In the genomic region with DNA sequence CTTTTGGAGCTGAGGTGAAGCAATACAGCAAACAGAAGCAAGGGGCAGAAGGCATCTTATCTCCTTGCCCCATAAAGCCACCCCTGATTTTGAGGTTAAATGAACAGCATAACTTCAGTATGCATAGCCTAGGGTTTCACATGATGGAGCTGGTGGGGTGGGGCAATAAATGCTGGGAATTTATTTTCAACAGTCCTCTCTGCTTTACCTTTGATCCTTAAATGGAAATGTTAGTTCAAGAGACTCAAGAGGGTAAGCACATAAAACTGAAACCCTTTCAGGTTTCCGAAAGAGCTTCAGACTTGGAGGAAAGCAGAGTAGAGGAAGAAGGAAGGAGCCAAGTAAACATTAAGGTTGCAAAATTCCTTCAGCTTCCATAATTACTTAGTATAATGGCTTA, we compare ENCODE assay signal across 28 mouse cellular contexts.
A peak's percentile ranks its signal among the peaks of the same experiment; 100 is the strongest.
DNase-seq lines count a peak whose midpoint lies in the region; ATAC-seq lines count a peak whose summit lies in the region.
"Had no signal": no experiment of that assay in that cellular context is flagged by ENCODE, and none has a peak within 500 bp of the region (broad histone marks: within the 10 kb centered on the region; RNA-seq: fewer than 3 reads in every experiment).

No protein-coding gene starts in this region.

- H3K27me3 ChIP-seq in intestine, embryonic 16.5 days (replicated peaks; ENCODE audit: control insufficient read depth, insufficient read depth, low read length) = no peaks in the 10 kb centered on the region
- H3K27me3 ChIP-seq in intestine, embryonic 15.5 days (replicated peaks) = no peaks in the 10 kb centered on the region
- H3K27me3 ChIP-seq in lung, embryonic 15.5 days = no peaks in the 10 kb centered on the region
- H3K27me3 ChIP-seq in hindbrain, embryonic 16.5 days (replicated peaks; ENCODE audit: control insufficient read depth, insufficient read depth, low read length) = no peaks in the 10 kb centered on the region
- H3K27me3 ChIP-seq: CH12.LX; embryonic facial prominence, embryonic 13.5 days; forebrain, embryonic 13.5 days; heart, embryonic 13.5 days had no signal

- no peaks in the 10 kb centered on the region for H3K36me3 ChIP-seq in intestine, embryonic 16.5 days (ENCODE audit: control insufficient read depth, insufficient read depth, low read length)
- no peaks in the 10 kb centered on the region for H3K36me3 ChIP-seq in intestine, embryonic 15.5 days
- no peaks in the 10 kb centered on the region for H3K36me3 ChIP-seq in lung, embryonic 15.5 days
- H3K36me3 ChIP-seq in hindbrain, embryonic 16.5 days (ENCODE audit: control insufficient read depth, insufficient read depth, low read length) = no peaks in the 10 kb centered on the region
- H3K36me3 ChIP-seq: embryonic facial prominence, embryonic 13.5 days; G1E; heart, embryonic 10.5 days; heart, embryonic 13.5 days had no signal

- ATAC-seq in intestine, embryonic 16.5 days = 0 out of 2 replicates have a peak, but pooled peaks have one; percentile 23
- ATAC-seq in intestine, embryonic 15.5 days = no peak
- ATAC-seq in lung, embryonic 15.5 days (ENCODE audit: borderline replicate concordance, extremely low read depth, low FRiP score, low TSS enrichment) = peak; percentile 73; the same call in 1 of the 2 replicates
- no peak for ATAC-seq in hindbrain, embryonic 16.5 days
- ATAC-seq: forebrain, embryonic 13.5 days; forebrain, embryonic 16.5 days had no signal

- WGBS in intestine, embryonic 16.5 days = 62% methylated on average over 1 of the region's 1 CpGs
- 50% methylated on average over 1 of the region's 1 CpGs for WGBS in intestine, embryonic 15.5 days
- 50% methylated on average over 1 of the region's 1 CpGs for WGBS in lung, embryonic 15.5 days
- 72% methylated on average over 1 of the region's 1 CpGs for WGBS in hindbrain, embryonic 16.5 days

- no peaks in the 10 kb centered on the region for H3K4me1 ChIP-seq in intestine, embryonic 16.5 days (ENCODE audit: control insufficient read depth, insufficient read depth, low read length)
- no peaks in the 10 kb centered on the region for H3K4me1 ChIP-seq in intestine, embryonic 15.5 days (replicated peaks)
- no peaks in the 10 kb centered on the region for H3K4me1 ChIP-seq in lung, embryonic 15.5 days
- H3K4me1 ChIP-seq in hindbrain, embryonic 16.5 days (ENCODE audit: control insufficient read depth, insufficient read depth, low read depth, low read length) = no peaks in the 10 kb centered on the region
- H3K4me1 ChIP-seq: forebrain, embryonic 13.5 days; heart, embryonic 10.5 days had no signal

- no peak overlapping the region for H3K27ac ChIP-seq in intestine, embryonic 16.5 days (ENCODE audit: low read length)
- no peak overlapping the region for H3K27ac ChIP-seq in intestine, embryonic 15.5 days
- 0 out of 2 replicates have a peak overlapping the region, but pooled peaks have one; percentile 37 for H3K27ac ChIP-seq in lung, embryonic 15.5 days
- no peak overlapping the region for H3K27ac ChIP-seq in hindbrain, embryonic 16.5 days (ENCODE audit: low read depth, low read length)
- H3K27ac ChIP-seq: forebrain, embryonic 13.5 days; heart, adult 2 months; heart, embryonic 10.5 days; heart, embryonic 13.5 days; hindbrain, embryonic 14.5 days had no signal

- H3K4me3 ChIP-seq in intestine, embryonic 16.5 days (ENCODE audit: low read length) = no peak overlapping the region
- no peak overlapping the region for H3K4me3 ChIP-seq in intestine, embryonic 15.5 days (replicated peaks)
- no peak overlapping the region for H3K4me3 ChIP-seq in lung, embryonic 15.5 days
- H3K4me3 ChIP-seq in hindbrain, embryonic 16.5 days (ENCODE audit: low read length) = no peak overlapping the region
- H3K4me3 ChIP-seq: embryonic facial prominence, embryonic 13.5 days; erythroblast, embryonic 14.5 days; forebrain, embryonic 13.5 days; heart, adult 2 months; heart, embryonic 10.5 days; heart, embryonic 13.5 days had no signal

- no peaks in the 10 kb centered on the region for H3K9me3 ChIP-seq in intestine, embryonic 16.5 days (ENCODE audit: control insufficient read depth, low read length)
- no peaks in the 10 kb centered on the region for H3K9me3 ChIP-seq in intestine, embryonic 15.5 days
- H3K9me3 ChIP-seq in lung, embryonic 15.5 days = no peaks in the 10 kb centered on the region
- no peaks in the 10 kb centered on the region for H3K9me3 ChIP-seq in hindbrain, embryonic 16.5 days (ENCODE audit: control insufficient read depth, low read length)
- H3K9me3 ChIP-seq: embryonic facial prominence, embryonic 13.5 days; forebrain, embryonic 13.5 days; G1E; heart, embryonic 10.5 days; heart, embryonic 13.5 days had no signal

- H3K4me2 ChIP-seq in intestine, embryonic 16.5 days (ENCODE audit: low read depth, low read length) = no peak overlapping the region
- no peak overlapping the region for H3K4me2 ChIP-seq in intestine, embryonic 15.5 days (replicated peaks)
- H3K4me2 ChIP-seq in lung, embryonic 15.5 days = no peak overlapping the region
- H3K4me2 ChIP-seq in hindbrain, embryonic 16.5 days (ENCODE audit: low read length) = no peak overlapping the region
- H3K4me2 ChIP-seq: embryonic facial prominence, embryonic 13.5 days; forebrain, embryonic 13.5 days; heart, embryonic 13.5 days; hindbrain, embryonic 14.5 days had no signal

- no peak for DNase-seq in lung, adult 18-20 months
- DNase-seq in lung, postnatal 25 days (ENCODE audit: low spot score) = peak; percentile 33
- no peak for DNase-seq in lung, postnatal 4 days
- DNase-seq: adrenal gland, adult 2 months; adrenal gland, postnatal 14 days; B cell, adult 2 months; cerebellum, adult 11 months; cerebellum, adult 2 months; cerebellum, adult 9-11 months; cerebellum, postnatal 25 days; gastrocnemius, postnatal 10 days; gastrocnemius, postnatal 36 days; heart, adult 2 months; heart, postnatal 14 days; heart, postnatal 4 days had no signal

- H3K9ac ChIP-seq in intestine, embryonic 16.5 days (ENCODE audit: low read depth, low read length) = no peak overlapping the region
- no peak overlapping the region for H3K9ac ChIP-seq in intestine, embryonic 15.5 days
- H3K9ac ChIP-seq in lung, embryonic 15.5 days = no peak overlapping the region
- H3K9ac ChIP-seq in hindbrain, embryonic 16.5 days (ENCODE audit: low read depth, low read length) = no peak overlapping the region
- H3K9ac ChIP-seq: embryonic facial prominence, embryonic 13.5 days; forebrain, embryonic 13.5 days; heart, embryonic 13.5 days; hindbrain, embryonic 14.5 days had no signal

Comparison
In these comparisons a context has a peak if more than half of its experiments do, and no peak if none do; other contexts are left out.
1. ATAC-seq: peak in intestine, embryonic 16.5 days (single experiment) and lung, embryonic 15.5 days (single experiment); none in intestine, embryonic 15.5 days (single experiment) and hindbrain, embryonic 16.5 days (single experiment).